Mouse (Mus musculus): Measurements from ENCODE around the gene Unc13d. TPM values are rescaled to one million over a fixed set of nuclear protein-coding genes. Genes with fewer than 3 reads are reported as not detected.

The Unc13d gene
- polyA plus RNA-seq, 1 experiment, result 5.7 TPM

- Histone ChIP-seq H3K27ac (ENCODE audit: insufficient read depth, low read length) (no peak overlapping the region), H3K4me3 (ENCODE audit: low read depth, low read length) (no peak overlapping the region), H3K9ac (ENCODE audit: low read depth, poor library complexity, severe bottlenecking) (no peak overlapping the region), H3K27me3 (ENCODE audit: control insufficient read depth, insufficient read depth, low read length, poor library complexity, severe bottlenecking) (no peaks in the 10 kb centered on the region), H3K36me3 (ENCODE audit: control insufficient read depth, insufficient read depth, low read length, poor library complexity, severe bottlenecking) (peaks cover 46% of the 10 kb centered on the region), H3K9me3 (replicated peaks; ENCODE audit: control insufficient read depth, insufficient read depth, low read length, poor library complexity, severe bottlenecking) (no peaks in the 10 kb centered on the region), H3K4me1 (ENCODE audit: control insufficient read depth, insufficient read depth, low read length) (no peaks in the 10 kb centered on the region)
- no peak for TF ChIP-seq CTCF (IDR thresholded peaks at IDR 0.05; ENCODE audit: low read depth, low read length)
Observed at GRCm38 (mm10) chr11:116050196-116050595, 27.6 kb downstream of the Unc13d start.

- no peaks in the 10 kb centered on the region for H3K4me1 ChIP-seq (ENCODE audit: control insufficient read depth, insufficient read depth, low read length)
- no peak overlapping the region for H3K9ac ChIP-seq (ENCODE audit: low read depth, poor library complexity, severe bottlenecking)
- no peaks in the 10 kb centered on the region for H3K27me3 ChIP-seq (ENCODE audit: control insufficient read depth, insufficient read depth, low read length, poor library complexity, severe bottlenecking)
- H3K4me3 ChIP-seq (ENCODE audit: low read depth, low read length), result no peak overlapping the region
- H3K9me3 ChIP-seq (replicated peaks; ENCODE audit: control insufficient read depth, insufficient read depth, low read length, poor library complexity, severe bottlenecking), result no peaks in the 10 kb centered on the region
- peaks cover 42% of the 10 kb centered on the region for H3K36me3 ChIP-seq (ENCODE audit: control insufficient read depth, insufficient read depth, low read length, poor library complexity, severe bottlenecking)
- TF ChIP-seq EP300 (IDR thresholded peaks at IDR 0.05; ENCODE audit: insufficient read depth, low read depth, low read length) (no peak), CTCF (IDR thresholded peaks at IDR 0.05; ENCODE audit: low read depth, low read length) (no peak), POLR2A (IDR thresholded peaks at IDR 0.05; ENCODE audit: insufficient read depth, low read length) (no peak)
- no peak overlapping the region for H3K27ac ChIP-seq (ENCODE audit: insufficient read depth, low read length)
Observed at GRCm38 (mm10) chr11:116049610-116050009, 28.2 kb downstream of the Unc13d start.

- Histone ChIP-seq H3K4me3 (ENCODE audit: low read depth, low read length) (no peak overlapping the region), H3K36me3 (ENCODE audit: control insufficient read depth, insufficient read depth, low read length, poor library complexity, severe bottlenecking) (peaks cover 31% of the 10 kb centered on the region)
Observed at GRCm38 (mm10) chr11:116045173-116045572, 32.6 kb downstream of the Unc13d start.

GRCm38 (mm10) chr11:116043286-116043685 lies 34.5 kb downstream of the Unc13d start:
- H3K4me1 ChIP-seq (ENCODE audit: control insufficient read depth, insufficient read depth, low read length), result no peaks in the 10 kb centered on the region
- TF ChIP-seq CTCF (IDR thresholded peaks at IDR 0.05; ENCODE audit: low read depth, low read length) (no peak), POLR2A (IDR thresholded peaks at IDR 0.05; ENCODE audit: insufficient read depth, low read length) (no peak), EP300 (IDR thresholded peaks at IDR 0.05; ENCODE audit: insufficient read depth, low read depth, low read length) (no peak)
- H3K4me3 ChIP-seq (ENCODE audit: low read depth, low read length), result no peak overlapping the region
- H3K27me3 ChIP-seq (ENCODE audit: control insufficient read depth, insufficient read depth, low read length, poor library complexity, severe bottlenecking), result no peaks in the 10 kb centered on the region
- no peak overlapping the region for H3K9ac ChIP-seq (ENCODE audit: low read depth, poor library complexity, severe bottlenecking)
- H3K27ac ChIP-seq (ENCODE audit: insufficient read depth, low read length), result no peak overlapping the region
- H3K36me3 ChIP-seq (ENCODE audit: control insufficient read depth, insufficient read depth, low read length, poor library complexity, severe bottlenecking), result peaks cover 31% of the 10 kb centered on the region
- H3K9me3 ChIP-seq (replicated peaks; ENCODE audit: control insufficient read depth, insufficient read depth, low read length, poor library complexity, severe bottlenecking), result no peaks in the 10 kb centered on the region; the same call in 1 of the 2 replicates

More at GRCm38 (mm10) chr11:116045173-116045572, 32.6 kb downstream of the Unc13d start:
- no peaks in the 10 kb centered on the region for H3K27me3 ChIP-seq (ENCODE audit: control insufficient read depth, insufficient read depth, low read length, poor library complexity, severe bottlenecking)
- no peak for TF ChIP-seq POLR2A (IDR thresholded peaks at IDR 0.05; ENCODE audit: insufficient read depth, low read length)
- no peak for TF ChIP-seq CTCF (IDR thresholded peaks at IDR 0.05; ENCODE audit: low read depth, low read length)
- H3K9ac ChIP-seq (ENCODE audit: low read depth, poor library complexity, severe bottlenecking), result no peak overlapping the region
- no peaks in the 10 kb centered on the region; the same call in 1 of the 2 replicates for H3K9me3 ChIP-seq (replicated peaks; ENCODE audit: control insufficient read depth, insufficient read depth, low read length, poor library complexity, severe bottlenecking)
- H3K4me1 ChIP-seq (ENCODE audit: control insufficient read depth, insufficient read depth, low read length), result no peaks in the 10 kb centered on the region
- no peak overlapping the region for H3K27ac ChIP-seq (ENCODE audit: insufficient read depth, low read length)

GRCm38 (mm10) chr11:116042372-116043138 lies 35.2 kb downstream of the Unc13d start:
- Histone ChIP-seq H3K4me3 (ENCODE audit: low read depth, low read length) (no peak overlapping the region), H3K36me3 (ENCODE audit: control insufficient read depth, insufficient read depth, low read length, poor library complexity, severe bottlenecking) (peaks cover 25% of the 10 kb centered on the region), H3K27me3 (ENCODE audit: control insufficient read depth, insufficient read depth, low read length, poor library complexity, severe bottlenecking) (no peaks in the 10 kb centered on the region), H3K9ac (ENCODE audit: low read depth, poor library complexity, severe bottlenecking) (no peak overlapping the region), H3K4me1 (ENCODE audit: control insufficient read depth, insufficient read depth, low read length) (no peaks in the 10 kb centered on the region), H3K9me3 (replicated peaks; ENCODE audit: control insufficient read depth, insufficient read depth, low read length, poor library complexity, severe bottlenecking) (no peaks in the 10 kb centered on the region; the same call in 1 of the 2 replicates), H3K27ac (ENCODE audit: insufficient read depth, low read length) (peak overlapping the region; percentile 1; the same call in 1 of the 2 replicates)
- TF ChIP-seq CTCF (IDR thresholded peaks at IDR 0.05; ENCODE audit: low read depth, low read length), result no peak
- no peak for TF ChIP-seq POLR2A (IDR thresholded peaks at IDR 0.05; ENCODE audit: insufficient read depth, low read length)
- TF ChIP-seq EP300 (IDR thresholded peaks at IDR 0.05; ENCODE audit: insufficient read depth, low read depth, low read length), result no peak

- H3K27ac ChIP-seq (ENCODE audit: insufficient read depth, low read length), result no peak overlapping the region
- no peaks in the 10 kb centered on the region for H3K4me1 ChIP-seq (ENCODE audit: control insufficient read depth, insufficient read depth, low read length)
- H3K4me3 ChIP-seq (ENCODE audit: low read depth, low read length), result no peak overlapping the region
- peaks cover 22% of the 10 kb centered on the region for H3K36me3 ChIP-seq (ENCODE audit: control insufficient read depth, insufficient read depth, low read length, poor library complexity, severe bottlenecking)
- H3K9ac ChIP-seq (ENCODE audit: low read depth, poor library complexity, severe bottlenecking), result no peak overlapping the region
- no peaks in the 10 kb centered on the region for H3K27me3 ChIP-seq (ENCODE audit: control insufficient read depth, insufficient read depth, low read length, poor library complexity, severe bottlenecking)
- no peaks in the 10 kb centered on the region; the same call in 1 of the 2 replicates for H3K9me3 ChIP-seq (replicated peaks; ENCODE audit: control insufficient read depth, insufficient read depth, low read length, poor library complexity, severe bottlenecking)
- TF ChIP-seq EP300 (IDR thresholded peaks at IDR 0.05; ENCODE audit: insufficient read depth, low read depth, low read length), result no peak
- no peak for TF ChIP-seq POLR2A (IDR thresholded peaks at IDR 0.05; ENCODE audit: insufficient read depth, low read length)
- TF ChIP-seq CTCF (IDR thresholded peaks at IDR 0.05; ENCODE audit: low read depth, low read length), result no peak
Observed at GRCm38 (mm10) chr11:116041833-116042232, 35.9 kb downstream of the Unc13d start.

All from ES-Bruce4 (cell line).